Mouse (Mus musculus) stomach, postnatal 0 days (tissue): Measurements from ENCODE around the gene Rnf126. TPM values are rescaled to one million over a fixed set of nuclear protein-coding genes. Genes with fewer than 3 reads are reported as not detected.

Source experiments
- ATAC-seq: fragments of 200-750 bp; cut with Nextera tagmentation; 2 replicates; pipeline ENCODE4 v1.8.0; 2017; ENCODE audit not compliant: low FRiP score, low TSS enrichment
- DNase-seq: peaks from one replicate; pipeline ENCODE4 v3.0.0-alpha.2; 2016; ENCODE audit warnings: low spot score
- H3K27ac ChIP-seq: fragments of 300-500 bp; sonication (generic); replicated peaks from 2 replicates; pipeline ENCODE4 v1.5.1; 2014; ENCODE audit warnings: mild to moderate bottlenecking, control low read depth
- H3K27me3 ChIP-seq: fragments of 300-500 bp; sonication (generic); 2 replicates; pipeline ENCODE4 v1.6.1; 2014; ENCODE audit warnings: low read length; ENCODE audit not compliant: control insufficient read depth, insufficient read depth
- H3K36me3 ChIP-seq: fragments of 300-500 bp; sonication (generic); 2 replicates; pipeline ENCODE4 v1.6.1; 2014; ENCODE audit warnings: low read length, mixed read lengths; ENCODE audit not compliant: control insufficient read depth, insufficient read depth
- H3K4me1 ChIP-seq: fragments of 300-500 bp; sonication (generic); replicated peaks from 2 replicates; pipeline ENCODE4 v1.6.1; 2014; ENCODE audit warnings: antibody characterized with exemption; ENCODE audit not compliant: control insufficient read depth, insufficient read depth
- H3K4me2 ChIP-seq: fragments of 300-500 bp; sonication (generic); replicated peaks from 2 replicates; pipeline ENCODE4 v1.6.1; 2014; ENCODE audit warnings: low read depth, mild to moderate bottlenecking, control low read depth, moderate library complexity
- H3K4me3 ChIP-seq: fragments of 300-500 bp; sonication (generic); 2 replicates; pipeline ENCODE4 v1.5.1; 2014; ENCODE audit warnings: low read depth, low read length, control low read depth
- H3K9ac ChIP-seq: fragments of 300-500 bp; sonication (generic); 2 replicates; pipeline ENCODE4 v1.6.1; 2014; ENCODE audit warnings: mild to moderate bottlenecking, low read length, control low read depth, mixed read lengths
- H3K9me3 ChIP-seq: fragments of 300-500 bp; sonication (generic); 2 replicates; pipeline ENCODE4 v1.6.1; 2016; ENCODE audit warnings: low read length; ENCODE audit not compliant: control insufficient read depth
- CTCF ChIP-seq: IDR thresholded peaks from 2 replicates; pipeline ENCODE4 v1.5.1; 2016; ENCODE audit warnings: antibody characterized with exemption, low read depth, mild to moderate bottlenecking, moderate library complexity
- EP300 ChIP-seq: optimal IDR thresholded peaks from 2 replicates; pipeline ENCODE3; 2016; ENCODE audit warnings: antibody characterized with exemption
- WGBS: fragments of 180-500 bp; shearing (Covaris S2); extraction: QIAGEN DNeasy Blood & Tissue Kit; methylation state at CpG from one replicate; pipeline ENCODE4 v1.1.7; 2014; 5-methylcytosine and 5-hydroxymethylcytosine counted together
- polyA plus RNA-seq: library from polyadenylated mRNA; unstranded; fragments of >200 nt; fragmentation: Nextera tagmentation; extraction: Ambion mirVana; gene quantifications from 2 replicates; pipeline ENCODE4 v1.2.1, GENCODE M21; 2015

Rnf126 gene
- polyA plus RNA-seq, 1 experiment from 2014 or later: 60.0 TPM

GRCm38 (mm10) chr10:79713163-79713562 lies 53.6 kb downstream of the Rnf126 start:
- H3K4me3 ChIP-seq: no peak overlapping the region
- H3K36me3 ChIP-seq: peaks cover 14% of the 10 kb centered on the region
- ATAC-seq: no peak
- DNase-seq: no peak
- H3K27ac ChIP-seq: no peak overlapping the region
- no peaks in the 10 kb centered on the region for H3K9me3 ChIP-seq
- no peak overlapping the region for H3K4me2 ChIP-seq
- H3K9ac ChIP-seq: no peak overlapping the region
- WGBS: 18% methylated on average over 1 of the region's 1 CpGs
- peaks cover 6% of the 10 kb centered on the region; the same call in 1 of the 2 replicates for H3K27me3 ChIP-seq
- TF ChIP-seq CTCF (no peak), EP300 (no peak)
- H3K4me1 ChIP-seq: 0 out of 2 replicates have a peak, but pooled peaks cover 2% of the 10 kb centered on the region

GRCm38 (mm10) chr10:79712499-79713126 lies 54.1 kb downstream of the Rnf126 start:
- Histone ChIP-seq H3K4me1 (0 out of 2 replicates have a peak, but pooled peaks cover 2% of the 10 kb centered on the region), H3K36me3 (peaks cover 14% of the 10 kb centered on the region), H3K4me3 (no peak overlapping the region), H3K9ac (no peak overlapping the region), H3K4me2 (no peak overlapping the region), H3K9me3 (no peaks in the 10 kb centered on the region), H3K27me3 (peaks cover 6% of the 10 kb centered on the region; the same call in 1 of the 2 replicates), H3K27ac (no peak overlapping the region)
- ATAC-seq (peak; percentile 73), DNase-seq (peak; percentile 92)
- TF ChIP-seq CTCF (peak; percentile 85), EP300 (no peak)
- 20% methylated on average over 4 of the region's 6 CpGs for WGBS

GRCm38 (mm10) chr10:79712029-79712428 lies 54.7 kb downstream of the Rnf126 start:
- peaks cover 2% of the 10 kb centered on the region; the same call in 1 of the 2 replicates for H3K27me3 ChIP-seq
- peaks cover 14% of the 10 kb centered on the region for H3K36me3 ChIP-seq
- H3K4me2 ChIP-seq: no peak overlapping the region
- WGBS: 80% methylated on average over 1 of the region's 1 CpGs
- TF ChIP-seq CTCF: peak; percentile 56
- TF ChIP-seq EP300: no peak
- no peak for DNase-seq
- no peak overlapping the region for H3K9ac ChIP-seq
- no peak overlapping the region for H3K4me3 ChIP-seq
- no peaks in the 10 kb centered on the region; the same call in 1 of the 2 replicates for H3K4me1 ChIP-seq
- peak; percentile 4 for ATAC-seq
- H3K9me3 ChIP-seq: no peaks in the 10 kb centered on the region
- H3K27ac ChIP-seq: no peak overlapping the region

- DNase-seq: no peak
- Histone ChIP-seq H3K9me3 (no peaks in the 10 kb centered on the region), H3K4me3 (no peak overlapping the region), H3K36me3 (peaks cover 14% of the 10 kb centered on the region), H3K4me2 (no peak overlapping the region), H3K27ac (no peak overlapping the region), H3K4me1 (peaks cover 8% of the 10 kb centered on the region), H3K9ac (no peak overlapping the region), H3K27me3 (no peaks in the 10 kb centered on the region)
- ATAC-seq: no peak
- TF ChIP-seq CTCF: no peak
- TF ChIP-seq EP300: no peak
- 60% methylated on average over 7 of the region's 7 CpGs for WGBS
Observed at GRCm38 (mm10) chr10:79709307-79709706, 57.4 kb downstream of the Rnf126 start.

GRCm38 (mm10) chr10:79708668-79709067 lies 58.1 kb downstream of the Rnf126 start:
- no peak for DNase-seq
- H3K9me3 ChIP-seq: no peaks in the 10 kb centered on the region
- H3K4me3 ChIP-seq: no peak overlapping the region
- 87% methylated on average over 21 of the region's 21 CpGs for WGBS
- peaks cover 8% of the 10 kb centered on the region for H3K4me1 ChIP-seq
- no peaks in the 10 kb centered on the region for H3K27me3 ChIP-seq
- TF ChIP-seq EP300: no peak
- no peak for TF ChIP-seq CTCF
- peaks cover 14% of the 10 kb centered on the region for H3K36me3 ChIP-seq
- no peak overlapping the region for H3K4me2 ChIP-seq
- no peak for ATAC-seq
- H3K27ac ChIP-seq: no peak overlapping the region
- no peak overlapping the region; the same call in 1 of the 2 replicates for H3K9ac ChIP-seq

Other genes with a start within 250 kb of the Rnf126 start
- 81.8 and 92.1 TPM in 2 replicates for gene Plpp2, start 233.2 kb downstream of the Rnf126 start, polyA plus RNA-seq
- 24.0 and 25.4 TPM in 2 replicates for gene Mier2, start 211.8 kb downstream of the Rnf126 start, polyA plus RNA-seq
- not detected in 2 replicates for gene Theg, start 179.6 kb downstream of the Rnf126 start, polyA plus RNA-seq
- gene C2cd4c, start 152.9 kb downstream of the Rnf126 start, polyA plus RNA-seq: 0.02 and 0.07 TPM in 2 replicates
- gene Shc2, start 129.0 kb downstream of the Rnf126 start, polyA plus RNA-seq: 2.7 and 3.3 TPM in 2 replicates
- not detected in 2 replicates for gene Odf3l2, start 121.2 kb downstream of the Rnf126 start, polyA plus RNA-seq
- 17.6 and 22.2 TPM in 2 replicates for gene Madcam1, start 102.4 kb downstream of the Rnf126 start, polyA plus RNA-seq
- 50.3 and 51.0 TPM in 2 replicates for gene Tpgs1, start 97.6 kb downstream of the Rnf126 start, polyA plus RNA-seq
- 85.3 and 86.9 TPM in 2 replicates for gene Cdc34, start 84.8 kb downstream of the Rnf126 start, polyA plus RNA-seq
- gene Gzmm, start 77.9 kb downstream of the Rnf126 start, polyA plus RNA-seq: 0.62 and 0.83 TPM in 2 replicates
- 1,012 and 1,042 TPM in 2 replicates for gene Bsg, start 62.5 kb downstream of the Rnf126 start, polyA plus RNA-seq
- gene Hcn2, start 50.3 kb downstream of the Rnf126 start, polyA plus RNA-seq: 0.28 and 0.38 TPM in 2 replicates
- gene Polrmt, start 20.4 kb downstream of the Rnf126 start, polyA plus RNA-seq: 16.5 and 20.6 TPM in 2 replicates
- 13.5 and 14.9 TPM in 2 replicates for gene Fgf22, start 11.9 kb downstream of the Rnf126 start, polyA plus RNA-seq
- gene Fstl3, start 10.3 kb upstream of the Rnf126 start, polyA plus RNA-seq: 14.1 and 17.6 TPM in 2 replicates
- gene Prss57, start 24.0 kb upstream of the Rnf126 start, polyA plus RNA-seq: 0.04 and 0.15 TPM in 2 replicates
- 27.8 and 29.1 TPM in 2 replicates for gene Palm, start 26.6 kb upstream of the Rnf126 start, polyA plus RNA-seq
- 57.6 and 58.0 TPM in 2 replicates for gene Misp, start 54.0 kb upstream of the Rnf126 start, polyA plus RNA-seq
- gene Ptbp1, start 87.5 kb upstream of the Rnf126 start, polyA plus RNA-seq: 99.3 and 103 TPM in 2 replicates
- 0.86 and 0.87 TPM in 2 replicates for gene Prtn3, start 107.5 kb upstream of the Rnf126 start, polyA plus RNA-seq
- gene Plppr3, start 107.7 kb upstream of the Rnf126 start, polyA plus RNA-seq: 5.5 and 7.0 TPM in 2 replicates
- 0.30 and 0.55 TPM in 2 replicates for gene Elane, start 119.3 kb upstream of the Rnf126 start, polyA plus RNA-seq
- not detected in 2 replicates for gene Cfd, start 123.9 kb upstream of the Rnf126 start, polyA plus RNA-seq
- 25.6 and 29.7 TPM in 2 replicates for gene Med16, start 142.0 kb upstream of the Rnf126 start, polyA plus RNA-seq
- gene Gm26602, start 143.9 kb upstream of the Rnf126 start, polyA plus RNA-seq: 8.9 and 18.0 TPM in 2 replicates
- gene Kiss1r, start 150.0 kb upstream of the Rnf126 start, polyA plus RNA-seq: 0.79 and 0.99 TPM in 2 replicates
- 160 and 174 TPM in 2 replicates for gene R3hdm4, start 154.3 kb upstream of the Rnf126 start, polyA plus RNA-seq
- 3.2 and 3.5 TPM in 2 replicates for gene Arid3a, start 160.1 kb upstream of the Rnf126 start, polyA plus RNA-seq
- 46.9 and 50.3 TPM in 2 replicates for gene Wdr18, start 193.2 kb upstream of the Rnf126 start, polyA plus RNA-seq
- gene Grin3b, start 203.8 kb upstream of the Rnf126 start, polyA plus RNA-seq: 0.17 and 0.18 TPM in 2 replicates
- 18.5 and 19.1 TPM in 2 replicates for gene Tmem259, start 217.4 kb upstream of the Rnf126 start, polyA plus RNA-seq
- gene Cnn2, start 221.6 kb upstream of the Rnf126 start, polyA plus RNA-seq: 236 and 245 TPM in 2 replicates
- gene Abca7, start 229.5 kb upstream of the Rnf126 start, polyA plus RNA-seq: 2.6 and 3.2 TPM in 2 replicates
- 2.0 TPM in 2 replicates for gene Arhgap45, start 249.7 kb upstream of the Rnf126 start, polyA plus RNA-seq